9 mouse cellular contexts compared by ENCODE assay signal in genomic region chr6:147240203-147240804, GRCm38 (mm10). TPM values are rescaled to one million over a fixed set of nuclear protein-coding genes. Genes with fewer than 3 reads are reported as not detected.
DNase-seq lines count a peak whose midpoint lies in the region; ATAC-seq and TF ChIP-seq lines count a peak whose summit lies in the region.
"Had no signal": no experiment of that assay in that cellular context is flagged by ENCODE, and none has a peak within 500 bp of the region (broad histone marks: within the 10 kb centered on the region; RNA-seq: fewer than 3 reads in every experiment).

No protein-coding gene starts in this region.

- no peaks in the 10 kb centered on the region for H3K36me3 ChIP-seq in liver, embryonic 12.5 days
- no peaks in the 10 kb centered on the region for H3K36me3 ChIP-seq in forebrain, embryonic 13.5 days (ENCODE audit: poor library complexity, severe bottlenecking)
- H3K36me3 ChIP-seq in hindbrain, embryonic 15.5 days, result no peaks in the 10 kb centered on the region
- H3K36me3 ChIP-seq in midbrain, embryonic 12.5 days, result no peaks in the 10 kb centered on the region
- H3K36me3 ChIP-seq in small intestine, adult 2 months (ENCODE audit: control insufficient read depth, insufficient read depth, low read length), result no peaks in the 10 kb centered on the region
- H3K36me3 ChIP-seq: lung, embryonic 15.5 days had no signal

- peak; percentile 35 for DNase-seq in liver
- DNase-seq in brain, embryonic 14.5 days (ENCODE audit: low read depth), result peak; percentile 84
- peak; percentile 51 to 66 for DNase-seq in left cerebral cortex, postnatal 14 days (ENCODE audit: low spot score in 2 of 2)

- intact Hi-C loops in left cerebral cortex, postnatal 14 days (cut with DNase I), result loop anchor here (10.0 kb wide), 1 partner anchor 416 kb away; no protein-coding TSS in a partner anchor

- no peaks in the 10 kb centered on the region for H3K27me3 ChIP-seq in liver, embryonic 12.5 days (replicated peaks)
- no peaks in the 10 kb centered on the region for H3K27me3 ChIP-seq in forebrain, embryonic 13.5 days
- H3K27me3 ChIP-seq in hindbrain, embryonic 15.5 days, result no peaks in the 10 kb centered on the region
- H3K27me3 ChIP-seq in midbrain, embryonic 12.5 days, result no peaks in the 10 kb centered on the region
- H3K27me3 ChIP-seq in small intestine, adult 2 months (ENCODE audit: control insufficient read depth, insufficient read depth, low read length), result no peaks in the 10 kb centered on the region
- H3K27me3 ChIP-seq: lung, embryonic 15.5 days had no signal

- peak; percentile 85 for TF ChIP-seq CTCF in brain, embryonic 14.5 days (IDR thresholded peaks at IDR 0.05; ENCODE audit: borderline replicate concordance, extremely low read depth, insufficient read depth, insufficient read length)
- peak; percentile 74; the same call in 1 of the 2 replicates for TF ChIP-seq CTCF in small intestine, adult 2 months (IDR thresholded peaks at IDR 0.05; ENCODE audit: extremely low read depth, insufficient read length, insufficient replicate concordance, low read depth, low read length)

- no peak for TF ChIP-seq POLR2A in brain, embryonic 14.5 days (IDR thresholded peaks at IDR 0.05; ENCODE audit: borderline replicate concordance, extremely low read depth, insufficient read depth, insufficient read length, poor library complexity, severe bottlenecking)
- no peak for TF ChIP-seq POLR2A in small intestine, adult 2 months (IDR thresholded peaks at IDR 0.05; ENCODE audit: low read depth, low read length)

- H3K4me1 ChIP-seq in liver, embryonic 12.5 days, result no peaks in the 10 kb centered on the region
- H3K4me1 ChIP-seq in forebrain, embryonic 13.5 days, result no peaks in the 10 kb centered on the region
- H3K4me1 ChIP-seq in hindbrain, embryonic 15.5 days (replicated peaks), result no peaks in the 10 kb centered on the region
- no peaks in the 10 kb centered on the region for H3K4me1 ChIP-seq in midbrain, embryonic 12.5 days
- no peaks in the 10 kb centered on the region for H3K4me1 ChIP-seq in small intestine, adult 2 months (ENCODE audit: control insufficient read depth, insufficient read depth, insufficient read length, low read length)
- H3K4me1 ChIP-seq: lung, embryonic 15.5 days had no signal

- no peak overlapping the region for H3K9ac ChIP-seq in liver, embryonic 12.5 days
- no peak overlapping the region for H3K9ac ChIP-seq in forebrain, embryonic 13.5 days
- H3K9ac ChIP-seq in hindbrain, embryonic 15.5 days, result no peak overlapping the region
- H3K9ac ChIP-seq in midbrain, embryonic 12.5 days (replicated peaks), result no peak overlapping the region
- H3K9ac ChIP-seq: lung, embryonic 15.5 days had no signal

- no peak for ATAC-seq in liver, embryonic 12.5 days
- ATAC-seq in forebrain, embryonic 13.5 days, result peak; percentile 91
- ATAC-seq in hindbrain, embryonic 15.5 days (ENCODE audit: low FRiP score, low read depth), result 0 out of 2 replicates have a peak, but pooled peaks have one; percentile 27
- peak; percentile 82; the same call in 1 of the 2 replicates for ATAC-seq in midbrain, embryonic 12.5 days (ENCODE audit: low FRiP score, low read depth)

- WGBS in liver, embryonic 12.5 days (ENCODE audit: insufficient replicate concordance), result 1% methylated on average over 4 of the region's 4 CpGs
- WGBS in forebrain, embryonic 13.5 days, result 0% methylated on average over 3 of the region's 4 CpGs
- 2% methylated on average over 4 of the region's 4 CpGs for WGBS in hindbrain, embryonic 15.5 days
- WGBS in midbrain, embryonic 12.5 days, result 7% methylated on average over 4 of the region's 4 CpGs
- 0% methylated on average over 4 of the region's 4 CpGs for WGBS in small intestine, adult 2 months

- H3K9me3 ChIP-seq in liver, embryonic 12.5 days (replicated peaks), result no peaks in the 10 kb centered on the region
- no peaks in the 10 kb centered on the region for H3K9me3 ChIP-seq in forebrain, embryonic 13.5 days (replicated peaks)
- no peaks in the 10 kb centered on the region for H3K9me3 ChIP-seq in hindbrain, embryonic 15.5 days
- H3K9me3 ChIP-seq in midbrain, embryonic 12.5 days, result no peaks in the 10 kb centered on the region
- H3K9me3 ChIP-seq: lung, embryonic 15.5 days had no signal

- no peak overlapping the region for H3K4me3 ChIP-seq in liver, embryonic 12.5 days
- no peak overlapping the region for H3K4me3 ChIP-seq in forebrain, embryonic 13.5 days
- no peak overlapping the region for H3K4me3 ChIP-seq in hindbrain, embryonic 15.5 days
- H3K4me3 ChIP-seq in midbrain, embryonic 12.5 days, result no peak overlapping the region
- no peak overlapping the region for H3K4me3 ChIP-seq in small intestine, adult 2 months (ENCODE audit: low read depth, low read length)
- H3K4me3 ChIP-seq: lung, embryonic 15.5 days had no signal

- no peak overlapping the region for H3K27ac ChIP-seq in liver, embryonic 12.5 days
- H3K27ac ChIP-seq in forebrain, embryonic 13.5 days, result no peak overlapping the region
- H3K27ac ChIP-seq in hindbrain, embryonic 15.5 days (replicated peaks), result no peak overlapping the region
- no peak overlapping the region for H3K27ac ChIP-seq in midbrain, embryonic 12.5 days (replicated peaks)
- H3K27ac ChIP-seq in small intestine, adult 2 months (ENCODE audit: insufficient read depth, low read depth, low read length), result no peak overlapping the region
- H3K27ac ChIP-seq: lung, embryonic 15.5 days had no signal

- no peak overlapping the region for H3K4me2 ChIP-seq in liver, embryonic 12.5 days
- no peak overlapping the region for H3K4me2 ChIP-seq in forebrain, embryonic 13.5 days
- no peak overlapping the region for H3K4me2 ChIP-seq in hindbrain, embryonic 15.5 days
- no peak overlapping the region for H3K4me2 ChIP-seq in midbrain, embryonic 12.5 days (replicated peaks)
- H3K4me2 ChIP-seq: lung, embryonic 15.5 days had no signal

RNA-seq across cellular contexts. Expression of gene Pthlh, which starts 23.7 kb away (rescaled TPM):
- 0.07 TPM in 1 of 2 replicates, not detected in the other for polyA plus RNA-seq in liver, embryonic 12.5 days (2016; fragmentation: Nextera tagmentation; extraction: Ambion mirVana)
- polyA plus RNA-seq in brain, embryonic 14.5 days (2012; rRNA removed), result 1.6 and 3.2 TPM in 2 replicates
- 1.6 and 2.8 TPM in 2 replicates for polyA plus RNA-seq in forebrain, embryonic 13.5 days (2015; fragmentation: Nextera tagmentation; extraction: Ambion mirVana)
- polyA plus RNA-seq in hindbrain, embryonic 15.5 days (2015; fragmentation: Nextera tagmentation; extraction: Ambion mirVana), result 3.9 and 4.0 TPM in 2 replicates
- 1 to 10 TPM; 3.7 to 3.8 TPM for total RNA-seq in left cerebral cortex, postnatal 14 days (2021)
- 0.85 and 1.2 TPM in 2 replicates for polyA plus RNA-seq in midbrain, embryonic 12.5 days (2016; fragmentation: Nextera tagmentation; extraction: Ambion mirVana)
- 0.32 and 0.41 TPM in 2 replicates for polyA plus RNA-seq in small intestine, adult 2 months (2012; rRNA removed)
